Mouse (Mus musculus) testis, adult 2 months (tissue): ENCODE results near the gene Lipi.

Experiments used
- CTCF ChIP-seq: fragments of 200-500 bp; IDR thresholded peaks from 2 replicates; pipeline ENCODE4 v1.5.1; 2012; ENCODE audit warnings: low read depth, mild to moderate bottlenecking, inconsistent platforms, low read length, moderate library complexity; ENCODE audit not compliant: control insufficient read depth, insufficient read depth, insufficient replicate concordance
- POLR2A ChIP-seq: fragments of 200-500 bp; IDR thresholded peaks from 2 replicates; pipeline ENCODE4 v1.6.1; 2012; ENCODE audit warnings: low read depth, mild to moderate bottlenecking, inconsistent platforms, low read length, moderate library complexity; ENCODE audit not compliant: control insufficient read depth

DNA sequence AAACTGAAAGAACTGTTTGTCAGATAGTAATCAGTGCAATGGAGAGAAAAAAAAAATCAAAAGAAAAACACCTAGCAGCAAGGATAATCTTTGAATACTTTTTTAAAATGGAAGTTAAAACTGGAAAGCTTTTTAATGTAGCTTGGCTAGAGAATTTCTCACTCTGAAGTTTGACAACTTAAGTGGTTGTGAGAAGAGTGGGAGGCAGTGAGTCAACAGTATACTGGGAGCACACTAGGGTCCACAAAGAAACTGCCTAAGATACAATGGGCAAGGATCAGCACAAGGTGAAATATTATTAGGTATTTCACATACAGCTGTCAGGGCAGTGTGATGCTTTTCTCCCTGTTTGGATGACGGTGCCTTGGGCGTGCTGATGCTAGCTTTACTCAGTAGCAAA, 23.0 kb downstream of the Lipi start:
- TF ChIP-seq CTCF (no peak), POLR2A (no peak)
